Mouse (Mus musculus): ENCODE results near the gene Trpm4. TPM values are rescaled to one million over a fixed set of nuclear protein-coding genes. Genes with fewer than 3 reads are reported as not detected.

The Trpm4 gene
- total and polyA plus RNA-seq, 3 experiments: 9.3 to 17.6 (median 12.0) TPM

DNA sequence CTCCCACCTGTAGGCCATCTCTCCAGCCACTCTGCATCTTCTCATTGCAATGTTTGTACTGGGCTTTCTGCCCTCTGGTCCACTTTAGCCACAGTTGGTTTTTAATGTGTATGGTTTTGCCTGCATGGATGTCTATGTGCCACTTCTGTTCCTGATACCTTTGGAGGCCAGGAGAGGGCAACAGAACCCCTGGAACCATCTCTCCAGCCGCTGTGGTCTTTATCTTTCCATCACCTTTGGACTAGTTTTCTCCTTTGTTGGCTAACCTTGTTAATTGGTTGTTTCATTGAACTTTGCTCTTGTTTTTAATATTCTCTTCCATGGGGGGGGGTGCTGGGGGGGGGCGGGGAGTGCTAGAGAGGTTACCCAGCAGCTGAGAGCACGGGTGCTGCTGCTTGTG is 69.2 kb downstream of the Trpm4 start:
- Histone ChIP-seq H3K4me3 (replicated peaks in 1 of 3; ENCODE audit: low read depth in 2 of 3, low read length in 2 of 3, poor library complexity in 1 of 3) (no peak overlapping the region), H3K4me2 (ENCODE audit: insufficient read depth, low read depth, poor library complexity, severe bottlenecking) (no peak overlapping the region), H3K27me3 (replicated peaks) (peaks cover 4% of the 10 kb centered on the region), H3K36me3 (replicated peaks in 1 of 2; ENCODE audit: control insufficient read depth in 1 of 2, insufficient read depth in 1 of 2, low read length in 1 of 2) (no peaks in the 10 kb centered on the region), H3K27ac (ENCODE audit: insufficient read depth, low read depth) (no peak overlapping the region), H3K9ac (ENCODE audit: insufficient read depth, low read depth) (no peak overlapping the region), H3K9me3 (replicated peaks; ENCODE audit: low read length) (no peaks in the 10 kb centered on the region), H3K79me2 (replicated peaks; ENCODE audit: control insufficient read depth, extremely low read depth, insufficient read depth, poor library complexity, severe bottlenecking) (no peaks in the 10 kb centered on the region), H3K4me1 (ENCODE audit: control insufficient read depth in 1 of 2, insufficient read depth in 2 of 2) (peaks cover 0 to 5% of the 10 kb centered on the region in 2 experiments; a peak in 2 of 4 replicates)
- DNase-seq (ENCODE audit: extremely low read depth): no peak
- dilution Hi-C loops (cut with MboI; ENCODE audit: extremely low pct_ligation_motif_present, extremely low pct_unique_long_range_greater_than_20kb, low sequenced_read_pairs): no loop called here
- TF ChIP-seq MAZ (IDR thresholded peaks at IDR 0.05; ENCODE audit: low read depth, low read length) (no peak), CTCF (conservative IDR thresholded peaks at IDR 0.05 in 1 of 2, IDR thresholded peaks at IDR 0.05 in 1 of 2; ENCODE audit: low read depth in 2 of 2, low read length in 2 of 2) (peak in 1 of 2 experiments; percentile 15; a peak in 1 of 4 replicates)
- in situ Hi-C loops (cut with MboI; ENCODE audit: low pct_ligation_motif_present, low pct_unique_long_range_greater_than_20kb, low sequenced_read_pairs): no loop called here

DNA sequence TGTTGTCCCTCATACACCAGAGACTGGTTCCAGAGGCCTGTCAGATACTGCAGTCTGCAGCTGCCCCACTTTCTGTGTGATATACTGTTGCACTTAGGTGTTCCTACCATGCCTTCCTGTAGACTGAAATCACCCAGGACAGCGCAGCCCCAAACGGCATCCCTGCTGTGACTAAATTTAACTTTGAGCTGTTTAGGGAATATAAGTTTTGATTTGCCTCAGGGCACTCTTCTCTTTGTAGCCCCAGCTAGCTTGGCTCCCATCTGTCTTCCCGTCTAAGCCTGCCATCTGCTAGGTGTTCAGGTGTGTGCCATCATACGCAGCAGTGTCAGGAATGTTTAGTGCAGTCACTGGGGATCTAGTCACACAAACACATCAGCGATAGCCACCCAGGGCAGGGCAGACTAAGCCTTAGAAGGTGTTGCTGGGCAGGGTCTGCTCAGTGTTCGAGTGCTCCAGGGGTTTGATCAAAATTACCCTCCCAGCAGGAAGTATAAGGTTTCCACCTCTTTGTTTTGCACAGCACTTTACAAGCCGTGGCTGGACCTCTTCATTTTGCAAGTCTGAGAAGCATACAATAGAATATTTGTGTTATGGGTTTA is 70.5 kb downstream of the Trpm4 start:
- Histone ChIP-seq H3K4me2 (ENCODE audit: insufficient read depth, low read depth, poor library complexity, severe bottlenecking) (no peak overlapping the region), H3K36me3 (replicated peaks in 1 of 2; ENCODE audit: control insufficient read depth in 1 of 2, insufficient read depth in 1 of 2, low read length in 1 of 2) (no peaks in the 10 kb centered on the region), H3K27ac (ENCODE audit: insufficient read depth, low read depth) (no peak overlapping the region), H3K9me3 (replicated peaks; ENCODE audit: low read length) (no peaks in the 10 kb centered on the region), H3K79me2 (replicated peaks; ENCODE audit: control insufficient read depth, extremely low read depth, insufficient read depth, poor library complexity, severe bottlenecking) (no peaks in the 10 kb centered on the region), H3K9ac (ENCODE audit: insufficient read depth, low read depth) (no peak overlapping the region), H3K27me3 (replicated peaks) (peaks cover 4% of the 10 kb centered on the region), H3K4me3 (replicated peaks in 1 of 3; ENCODE audit: low read depth in 2 of 3, low read length in 2 of 3, poor library complexity in 1 of 3) (no peak overlapping the region), H3K4me1 (ENCODE audit: control insufficient read depth in 1 of 2, insufficient read depth in 2 of 2) (peaks cover 0 to 5% of the 10 kb centered on the region in 2 experiments; a peak in 2 of 4 replicates)
- DNase-seq (ENCODE audit: extremely low read depth): no peak
- in situ Hi-C loops (cut with MboI; ENCODE audit: low pct_ligation_motif_present, low pct_unique_long_range_greater_than_20kb, low sequenced_read_pairs) (no loop called here), dilution Hi-C loops (cut with MboI; ENCODE audit: extremely low pct_ligation_motif_present, extremely low pct_unique_long_range_greater_than_20kb, low sequenced_read_pairs) (no loop called here)
- no peak for TF ChIP-seq POLR2A (IDR thresholded peaks at IDR 0.05; ENCODE audit: low read depth, low read length)
- TF ChIP-seq ZNF384 (IDR thresholded peaks at IDR 0.05; ENCODE audit: low read depth, low read length): no peak
- TF ChIP-seq HCFC1 (IDR thresholded peaks at IDR 0.05; ENCODE audit: low read depth, low read length): no peak
- no peak for TF ChIP-seq MXI1 (IDR thresholded peaks at IDR 0.05; ENCODE audit: low read depth, low read length)
- no peak for TF ChIP-seq USF2 (conservative IDR thresholded peaks at IDR 0.05; ENCODE audit: low read depth, low read length)
- TF ChIP-seq ZKSCAN1 (IDR thresholded peaks at IDR 0.05; ENCODE audit: borderline replicate concordance, low read depth, low read length): no peak
- no peak for TF ChIP-seq MAX (IDR thresholded peaks at IDR 0.05; ENCODE audit: low read length)
- TF ChIP-seq SMC3 (IDR thresholded peaks at IDR 0.05; ENCODE audit: low read depth, low read length): no peak
- no peak for TF ChIP-seq GABPA (IDR thresholded peaks at IDR 0.05; ENCODE audit: insufficient replicate concordance, low read depth, low read length)
- TF ChIP-seq MYC (IDR thresholded peaks at IDR 0.05; ENCODE audit: low read depth, low read length): no peak
- no peak for TF ChIP-seq TCF12 (IDR thresholded peaks at IDR 0.05; ENCODE audit: low read depth, low read length)
- no peak for TF ChIP-seq UBTF (IDR thresholded peaks at IDR 0.05; ENCODE audit: low read depth, low read length)
- no peak for TF ChIP-seq TBP (conservative IDR thresholded peaks at IDR 0.05; ENCODE audit: low read depth, low read length)
- TF ChIP-seq CHD1 (IDR thresholded peaks at IDR 0.05; ENCODE audit: low read depth, low read length): no peak
- no peak for TF ChIP-seq MAZ (IDR thresholded peaks at IDR 0.05; ENCODE audit: low read depth, low read length)
- TF ChIP-seq ZC3H11A (IDR thresholded peaks at IDR 0.05; ENCODE audit: low read depth, low read length): no peak
- TF ChIP-seq E2F4 (IDR thresholded peaks at IDR 0.05; ENCODE audit: insufficient replicate concordance, low read depth, low read length): no peak
